ENCODE assay signal across 12 mouse cellular contexts in the genomic region with DNA sequence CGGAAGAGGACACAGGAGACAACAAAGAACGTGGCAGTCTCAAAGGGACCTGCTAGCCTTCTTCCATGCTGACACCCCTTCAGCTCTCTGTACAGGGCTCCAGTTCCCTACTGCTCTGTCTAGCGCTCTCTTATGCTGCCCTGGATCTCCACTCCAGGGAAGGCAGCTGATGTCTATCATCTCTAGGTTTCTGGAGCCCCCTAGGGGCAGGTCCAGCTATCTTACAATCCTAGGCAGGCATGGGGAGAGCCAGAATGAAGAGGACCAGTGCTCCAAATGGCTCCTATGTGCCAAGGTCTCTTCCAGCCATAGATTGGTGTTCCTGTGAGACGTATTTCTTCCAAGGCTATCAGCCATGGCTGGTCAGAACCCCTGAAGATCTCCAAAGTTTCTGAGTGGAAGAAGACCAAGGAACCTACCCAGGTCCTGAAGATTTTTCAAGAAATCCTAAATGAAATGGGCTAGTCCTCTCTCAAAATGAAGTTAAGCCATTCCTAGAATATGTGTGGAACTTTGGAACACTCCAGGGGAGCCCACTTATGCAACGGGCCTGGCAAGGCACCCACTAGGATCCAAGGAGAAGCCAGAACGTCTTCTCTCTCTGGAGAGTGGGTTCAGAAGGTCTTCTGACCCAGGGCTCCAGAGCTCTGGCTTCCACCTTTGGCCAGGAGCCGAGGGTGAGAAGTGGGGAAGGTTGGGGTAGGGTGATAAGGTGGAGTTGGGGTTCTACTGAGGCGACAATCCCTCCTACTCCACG. TPM values are rescaled to one million over a fixed set of nuclear protein-coding genes. Genes with fewer than 3 reads are reported as not detected.
DNase-seq lines count a peak whose midpoint lies in the region; ATAC-seq and TF ChIP-seq lines count a peak whose summit lies in the region.
"Had no signal": no experiment of that assay in that cellular context is flagged by ENCODE, and none has a peak within 500 bp of the region (broad histone marks: within the 10 kb centered on the region; RNA-seq: fewer than 3 reads in every experiment).

No protein-coding gene starts in this region.

- WGBS in kidney, adult 2 months, result 77% methylated on average over 9 of the region's 9 CpGs
- WGBS in kidney, embryonic 14.5 days, result 92% methylated on average over 9 of the region's 9 CpGs
- WGBS in stomach, postnatal 0 days, result 80% methylated on average over 9 of the region's 9 CpGs

- H3K4me1 ChIP-seq in kidney, adult 2 months (ENCODE audit: control insufficient read depth, insufficient read depth, low read length), result no peaks in the 10 kb centered on the region
- no peaks in the 10 kb centered on the region for H3K4me1 ChIP-seq in kidney, embryonic 14.5 days (ENCODE audit: control insufficient read depth, insufficient read depth, low read length)
- H3K4me1 ChIP-seq in stomach, postnatal 0 days (replicated peaks; ENCODE audit: control insufficient read depth, insufficient read depth), result no peaks in the 10 kb centered on the region

- ATAC-seq in kidney, embryonic 14.5 days (ENCODE audit: low FRiP score, low TSS enrichment), result no peak
- ATAC-seq in stomach, postnatal 0 days (ENCODE audit: low FRiP score, low TSS enrichment), result no peak
- ATAC-seq: forebrain, embryonic 14.5 days; midbrain, embryonic 13.5 days had no signal

- no peak for TF ChIP-seq POLR2A in kidney, adult 2 months (IDR thresholded peaks at IDR 0.05; ENCODE audit: low read depth, low read length)

- H3K27ac ChIP-seq in kidney, adult 2 months (ENCODE audit: insufficient read depth, low read depth, low read length), result no peak overlapping the region
- no peak overlapping the region for H3K27ac ChIP-seq in kidney, embryonic 14.5 days (ENCODE audit: low read depth, low read length)
- no peak overlapping the region for H3K27ac ChIP-seq in stomach, postnatal 0 days (replicated peaks)
- H3K27ac ChIP-seq: macrophage; midbrain, embryonic 13.5 days had no signal

- no peaks in the 10 kb centered on the region for H3K27me3 ChIP-seq in kidney, adult 2 months (replicated peaks; ENCODE audit: control insufficient read depth, insufficient read depth, low read length)
- H3K27me3 ChIP-seq in kidney, embryonic 14.5 days (ENCODE audit: control insufficient read depth, insufficient read depth, low read length), result no peaks in the 10 kb centered on the region
- no peaks in the 10 kb centered on the region for H3K27me3 ChIP-seq in stomach, postnatal 0 days (ENCODE audit: control insufficient read depth, insufficient read depth, low read length)
- H3K27me3 ChIP-seq: midbrain, embryonic 13.5 days had no signal

- H3K36me3 ChIP-seq in kidney, adult 2 months (ENCODE audit: control insufficient read depth, insufficient read depth, low read length), result no peaks in the 10 kb centered on the region
- peaks cover 53% of the 10 kb centered on the region for H3K36me3 ChIP-seq in kidney, embryonic 14.5 days (ENCODE audit: control insufficient read depth, insufficient read depth, low read length)
- H3K36me3 ChIP-seq in stomach, postnatal 0 days (ENCODE audit: control insufficient read depth, insufficient read depth, low read length), result no peaks in the 10 kb centered on the region

- H3K4me3 ChIP-seq in kidney, adult 2 months (ENCODE audit: insufficient read depth, low read depth, low read length), result no peak overlapping the region
- H3K4me3 ChIP-seq in kidney, embryonic 14.5 days (ENCODE audit: low read length), result no peak overlapping the region
- no peak overlapping the region for H3K4me3 ChIP-seq in stomach, postnatal 0 days (ENCODE audit: low read depth, low read length)
- H3K4me3 ChIP-seq: midbrain, embryonic 13.5 days had no signal

- no peak overlapping the region for H3K4me2 ChIP-seq in kidney, embryonic 14.5 days (replicated peaks; ENCODE audit: low read depth, low read length)
- no peak overlapping the region for H3K4me2 ChIP-seq in stomach, postnatal 0 days (replicated peaks; ENCODE audit: low read depth)
- H3K4me2 ChIP-seq: midbrain, embryonic 13.5 days had no signal

- DNase-seq in adrenal gland, postnatal 25 days, result peak; percentile 13
- DNase-seq in adrenal gland, adult 8-10 months, result no peak
- peak; percentile 77 for DNase-seq in kidney, adult 2 months
- DNase-seq in lung, postnatal 10 days, result peak; percentile 32
- no peak for DNase-seq in lung, adult 18-20 months
- no peak for DNase-seq in stomach, postnatal 0 days (ENCODE audit: low spot score)
- DNase-seq in right cerebral cortex, postnatal 14 days, result no peak
- DNase-seq: cerebellum, adult 11-12 months had no signal

- no peak overlapping the region for H3K9ac ChIP-seq in kidney, embryonic 14.5 days (ENCODE audit: low read depth, low read length)
- H3K9ac ChIP-seq in stomach, postnatal 0 days (ENCODE audit: low read length), result no peak overlapping the region
- H3K9ac ChIP-seq: midbrain, embryonic 13.5 days had no signal

- no peak for TF ChIP-seq CTCF in kidney, adult 2 months (conservative IDR thresholded peaks at IDR 0.05; ENCODE audit: insufficient read depth, insufficient read length, low read depth, low read length)
- TF ChIP-seq CTCF in stomach, postnatal 0 days (IDR thresholded peaks at IDR 0.05; ENCODE audit: low read depth), result peak; percentile 39

- no peaks in the 10 kb centered on the region for H3K9me3 ChIP-seq in kidney, embryonic 14.5 days (ENCODE audit: control insufficient read depth, low read length)
- no peaks in the 10 kb centered on the region for H3K9me3 ChIP-seq in stomach, postnatal 0 days (ENCODE audit: control insufficient read depth, low read length)
- H3K9me3 ChIP-seq: midbrain, embryonic 13.5 days had no signal

- no peak for TF ChIP-seq EP300 in stomach, postnatal 0 days (optimal IDR thresholded peaks at IDR 0.05)

RNA-seq across cellular contexts. Expression of gene Ttc12, which starts 22.0 kb away (rescaled TPM):
- total RNA-seq in adrenal gland, postnatal 25 days (2021), result 14.8 and 15.8 TPM in 2 replicates
- total RNA-seq in adrenal gland, adult 8-10 months (2022), result 10 to 100 TPM in 3 of 4 experiments, 1 to 10 TPM in 1; 9.7 to 17.5 (median 14.1) TPM
- 3.8 and 4.1 TPM in 2 replicates for polyA plus RNA-seq in kidney, adult 2 months (2012; rRNA removed)
- 2.4 and 2.6 TPM in 2 replicates for polyA plus RNA-seq in kidney, embryonic 14.5 days (2014; fragmentation: Nextera tagmentation; extraction: Ambion mirVana)
- polyA plus RNA-seq in stomach, postnatal 0 days (2015; fragmentation: Nextera tagmentation; extraction: Ambion mirVana), result 0.86 and 1.1 TPM in 2 replicates

Comparison
In these comparisons a context has a peak if more than half of its experiments do, and no peak if none do; other contexts are left out.
1. DNase-seq: peak in adrenal gland, postnatal 25 days (single experiment), kidney, adult 2 months (single experiment) and lung, postnatal 10 days (single experiment); none in adrenal gland, adult 8-10 months (single experiment), lung, adult 18-20 months (0 of 2), stomach, postnatal 0 days (single experiment) and right cerebral cortex, postnatal 14 days (single experiment).